Mouse (Mus musculus) heart, embryonic 16.5 days (tissue): ENCODE data around the gene Hmgcll1. TPM values are rescaled to one million over a fixed set of nuclear protein-coding genes. Genes with fewer than 3 reads are reported as not detected.
"Not testable (repeated sequence)": the region's sequence is repeated elsewhere in the genome, so short reads cannot be mapped to it uniquely, and the experiment has no call there.

Experiments
- ATAC-seq: fragments of 200-750 bp; cut with Nextera tagmentation; replicated peaks from 2 replicates; pipeline ENCODE4 v1.8.0; 2017; ENCODE audit warnings: moderate number of reproducible peaks; ENCODE audit not compliant: insufficient read depth, low FRiP score; ENCODE audit errors: extremely low read depth
- H3K27ac ChIP-seq: fragments of 300-500 bp; sonication (generic); 2 replicates; pipeline ENCODE4 v1.5.1; 2014; ENCODE audit warnings: mild to moderate bottlenecking, low read length, control low read depth, moderate library complexity
- H3K27me3 ChIP-seq: fragments of 300-500 bp; sonication (generic); 2 replicates; pipeline ENCODE4 v1.6.1; 2014; ENCODE audit warnings: low read length, mixed read lengths; ENCODE audit not compliant: control insufficient read depth, insufficient read depth
- H3K36me3 ChIP-seq: fragments of 300-500 bp; sonication (generic); 2 replicates; pipeline ENCODE4 v1.6.1; 2014; ENCODE audit not compliant: control insufficient read depth, insufficient read depth
- H3K4me1 ChIP-seq: fragments of 300-500 bp; sonication (generic); 2 replicates; pipeline ENCODE4 v1.6.1; 2014; ENCODE audit warnings: low read length, mixed read lengths; ENCODE audit not compliant: control insufficient read depth, insufficient read depth
- H3K4me2 ChIP-seq: fragments of 300-500 bp; sonication (generic); 2 replicates; pipeline ENCODE4 v1.6.1; 2014; ENCODE audit warnings: low read depth, mild to moderate bottlenecking, control low read depth, low read length
- H3K4me3 ChIP-seq: fragments of 300-500 bp; sonication (generic); 2 replicates; pipeline ENCODE4 v1.5.1; 2014; ENCODE audit warnings: mild to moderate bottlenecking, control low read depth, low read length
- H3K9ac ChIP-seq: fragments of 300-500 bp; sonication (generic); 2 replicates; pipeline ENCODE4 v1.6.1; 2014; ENCODE audit warnings: low read length, control low read depth
- H3K9me3 ChIP-seq: fragments of 300-500 bp; sonication (generic); replicated peaks from 2 replicates; pipeline ENCODE4 v1.6.1; 2016; ENCODE audit warnings: low read length; ENCODE audit not compliant: control insufficient read depth
- WGBS: fragments of 180-500 bp; shearing (Covaris S2); extraction: QIAGEN DNeasy Blood & Tissue Kit; methylation state at CpG from one replicate; pipeline ENCODE4 v1.1.7; 2014; 5-methylcytosine and 5-hydroxymethylcytosine counted together
- polyA plus RNA-seq: library from polyadenylated mRNA; unstranded; fragments of >200 nt; fragmentation: Nextera tagmentation; extraction: Ambion mirVana; gene quantifications from 2 replicates; pipeline ENCODE4 v1.2.1, GENCODE M21; 2015

The Hmgcll1 gene
- polyA plus RNA-seq, 1 experiment from 2014 or later = 0.75 TPM

GRCm38 (mm10) chr9:76104416-76104815 lies 89.8 kb downstream of the Hmgcll1 start:
- H3K4me3 ChIP-seq, H3K4me2 ChIP-seq, H3K27me3 ChIP-seq, ATAC-seq, H3K9ac ChIP-seq, H3K36me3 ChIP-seq, H3K9me3 ChIP-seq, H3K4me1 ChIP-seq, H3K27ac ChIP-seq: not testable (repeated sequence)
- 66% methylated on average over 1 of the region's 1 CpGs for WGBS

DNA sequence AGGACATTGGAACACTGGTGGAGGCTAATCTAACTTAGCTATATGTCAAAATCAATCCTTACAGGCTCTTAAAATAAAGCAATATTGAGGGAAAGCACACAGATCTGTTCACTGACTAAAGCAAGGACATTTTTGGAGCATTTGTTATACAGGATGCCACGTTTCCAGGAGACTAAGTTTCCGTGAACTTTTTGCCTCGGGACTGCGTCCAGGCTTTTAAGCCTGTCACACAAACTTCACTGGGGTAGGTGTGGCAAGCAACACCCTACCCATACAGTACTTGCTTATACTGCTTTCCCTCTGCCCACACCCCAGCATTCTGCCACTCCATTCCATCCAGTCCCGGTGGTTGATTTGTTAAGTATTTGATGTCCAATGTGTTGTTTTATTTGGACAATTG lies 90.2 kb downstream of the Hmgcll1 start:
- H3K4me1 ChIP-seq = no peaks in the 10 kb centered on the region
- no peak overlapping the region for H3K27ac ChIP-seq
- H3K4me3 ChIP-seq = no peak overlapping the region
- no peaks in the 10 kb centered on the region for H3K27me3 ChIP-seq
- no peaks in the 10 kb centered on the region for H3K36me3 ChIP-seq
- no peak overlapping the region for H3K4me2 ChIP-seq
- H3K9me3 ChIP-seq = no peaks in the 10 kb centered on the region
- ATAC-seq = no peak
- WGBS = 80% methylated on average over 5 of the region's 5 CpGs
- no peak overlapping the region for H3K9ac ChIP-seq

GRCm38 (mm10) chr9:76122888-76123287 lies 108.2 kb downstream of the Hmgcll1 start:
- not testable (repeated sequence) for H3K4me2 ChIP-seq, H3K27ac ChIP-seq, H3K9ac ChIP-seq, H3K36me3 ChIP-seq, H3K4me3 ChIP-seq, H3K4me1 ChIP-seq, H3K27me3 ChIP-seq, ATAC-seq, H3K9me3 ChIP-seq
- 0% methylated on average over 2 of the region's 2 CpGs for WGBS

- Histone ChIP-seq H3K4me1 (no peaks in the 10 kb centered on the region), H3K4me2 (no peak overlapping the region)
- 65% methylated on average over 4 of the region's 4 CpGs for WGBS
These were observed 109.6 kb downstream of the Hmgcll1 start for GRCm38 (mm10) chr9:76124249-76124648.

GRCm38 (mm10) chr9:76129353-76129752 lies 114.7 kb downstream of the Hmgcll1 start:
- Histone ChIP-seq H3K4me3 (no peak overlapping the region), H3K9me3 (no peaks in the 10 kb centered on the region), H3K9ac (no peak overlapping the region), H3K4me1 (no peaks in the 10 kb centered on the region), H3K27me3 (no peaks in the 10 kb centered on the region), H3K27ac (no peak overlapping the region), H3K4me2 (no peak overlapping the region), H3K36me3 (no peaks in the 10 kb centered on the region)
- 67% methylated on average over 1 of the region's 1 CpGs for WGBS
- no peak for ATAC-seq

More at GRCm38 (mm10) chr9:76124249-76124648, 109.6 kb downstream of the Hmgcll1 start:
- Histone ChIP-seq H3K27ac (no peak overlapping the region), H3K9me3 (no peaks in the 10 kb centered on the region), H3K9ac (no peak overlapping the region), H3K27me3 (no peaks in the 10 kb centered on the region), H3K36me3 (no peaks in the 10 kb centered on the region), H3K4me3 (no peak overlapping the region)
- ATAC-seq = no peak

DNA sequence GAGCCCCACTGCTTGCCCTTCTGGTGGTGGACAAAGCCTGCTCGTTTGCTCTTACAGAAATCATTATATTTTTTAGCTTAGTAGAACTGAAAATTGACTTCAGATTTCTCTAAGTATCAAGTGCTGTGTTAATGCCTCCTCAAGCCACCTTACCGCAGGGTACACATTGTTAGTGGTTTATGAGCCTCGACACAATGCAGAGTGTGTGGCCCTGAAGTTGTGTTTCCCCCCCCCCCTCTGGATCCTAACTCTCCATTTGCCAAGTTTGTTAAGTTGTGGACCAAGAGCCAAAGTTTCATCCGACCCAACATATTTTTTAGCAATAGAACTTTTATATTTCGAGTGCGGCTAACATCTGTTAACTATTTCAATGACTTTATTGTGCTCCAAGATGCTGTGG lies 119.4 kb downstream of the Hmgcll1 start:
- H3K4me3 ChIP-seq = no peak overlapping the region
- no peak for ATAC-seq
- no peak overlapping the region for H3K4me2 ChIP-seq
- H3K27me3 ChIP-seq = no peaks in the 10 kb centered on the region
- H3K9ac ChIP-seq = no peak overlapping the region
- H3K36me3 ChIP-seq = no peaks in the 10 kb centered on the region
- H3K27ac ChIP-seq = no peak overlapping the region
- H3K9me3 ChIP-seq = no peaks in the 10 kb centered on the region
- 87% methylated on average over 6 of the region's 6 CpGs for WGBS
- H3K4me1 ChIP-seq = 0 out of 2 replicates have a peak, but pooled peaks cover 4% of the 10 kb centered on the region

GRCm38 (mm10) chr9:76138378-76139109 lies 123.9 kb downstream of the Hmgcll1 start:
- no peak overlapping the region for H3K4me3 ChIP-seq
- H3K9me3 ChIP-seq = no peaks in the 10 kb centered on the region
- no peak for ATAC-seq
- no peak overlapping the region for H3K9ac ChIP-seq
- 0 out of 2 replicates have a peak, but pooled peaks cover 4% of the 10 kb centered on the region for H3K4me1 ChIP-seq
- 75% methylated on average over 3 of the region's 3 CpGs for WGBS
- H3K4me2 ChIP-seq = no peak overlapping the region
- no peaks in the 10 kb centered on the region for H3K27me3 ChIP-seq
- no peaks in the 10 kb centered on the region for H3K36me3 ChIP-seq
- no peak overlapping the region for H3K27ac ChIP-seq

GRCm38 (mm10) chr9:76145593-76145992 lies 130.9 kb downstream of the Hmgcll1 start:
- Histone ChIP-seq H3K4me2 (no peak overlapping the region), H3K4me3 (no peak overlapping the region), H3K36me3 (no peaks in the 10 kb centered on the region), H3K9me3 (no peaks in the 10 kb centered on the region), H3K9ac (no peak overlapping the region), H3K27ac (no peak overlapping the region), H3K27me3 (no peaks in the 10 kb centered on the region), H3K4me1 (no peaks in the 10 kb centered on the region)
- 76% methylated on average over 3 of the region's 3 CpGs for WGBS
- no peak for ATAC-seq

DNA sequence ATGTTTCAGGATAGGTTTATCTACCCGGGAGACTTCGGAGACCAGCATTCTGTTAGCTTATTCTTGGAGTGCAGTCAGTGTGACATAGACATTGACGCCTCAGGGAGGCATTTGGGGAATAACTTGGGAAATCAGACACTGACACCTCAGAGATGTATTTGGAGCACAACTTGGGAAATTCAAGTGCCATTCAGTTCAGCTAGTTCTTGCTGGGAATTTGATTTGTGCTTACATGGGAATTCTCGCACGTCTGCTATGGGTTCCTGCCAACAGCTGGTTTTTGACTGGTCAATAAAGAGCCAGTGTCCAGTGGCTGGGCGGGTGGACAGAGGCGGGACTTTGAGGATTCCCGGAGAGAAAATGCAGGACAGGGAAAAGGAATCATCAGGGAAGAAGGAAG lies 147.8 kb downstream of the Hmgcll1 start:
- H3K4me2 ChIP-seq = no peak overlapping the region

More for the DNA sequence above, 147.8 kb downstream of the Hmgcll1 start:
- Histone ChIP-seq H3K4me1 (no peaks in the 10 kb centered on the region), H3K4me3 (no peak overlapping the region), H3K9ac (no peak overlapping the region), H3K27me3 (no peaks in the 10 kb centered on the region), H3K36me3 (no peaks in the 10 kb centered on the region), H3K27ac (no peak overlapping the region), H3K9me3 (no peaks in the 10 kb centered on the region)
- WGBS = 56% methylated on average over 8 of the region's 8 CpGs
- ATAC-seq = no peak
